Mouse (Mus musculus) adrenal gland, adult 2 months (tissue): Measurements from ENCODE around the gene Far2. TPM values are rescaled to one million over a fixed set of nuclear protein-coding genes. Genes with fewer than 3 reads are reported as not detected.

Experiments used
- DNase-seq: peaks from one replicate; pipeline ENCODE4 v3.0.0; 2021
- polyA plus RNA-seq: library from polyadenylated mRNA; depleted of rRNA; stranded (reverse); fragments of >200 nt; gene quantifications from 2 replicates; pipeline ENCODE4 v1.2.3, GENCODE M21; 2012; rRNA removed
- total RNA-seq, 2 experiments: library from RNA; stranded (reverse); gene quantifications; 2 replicates each; pipeline ENCODE4 v1.2.3; 2021

Gene Far2
- total and polyA plus RNA-seq, 3 experiments = 1.1 to 2.4 (median 2.2) TPM

DNA sequence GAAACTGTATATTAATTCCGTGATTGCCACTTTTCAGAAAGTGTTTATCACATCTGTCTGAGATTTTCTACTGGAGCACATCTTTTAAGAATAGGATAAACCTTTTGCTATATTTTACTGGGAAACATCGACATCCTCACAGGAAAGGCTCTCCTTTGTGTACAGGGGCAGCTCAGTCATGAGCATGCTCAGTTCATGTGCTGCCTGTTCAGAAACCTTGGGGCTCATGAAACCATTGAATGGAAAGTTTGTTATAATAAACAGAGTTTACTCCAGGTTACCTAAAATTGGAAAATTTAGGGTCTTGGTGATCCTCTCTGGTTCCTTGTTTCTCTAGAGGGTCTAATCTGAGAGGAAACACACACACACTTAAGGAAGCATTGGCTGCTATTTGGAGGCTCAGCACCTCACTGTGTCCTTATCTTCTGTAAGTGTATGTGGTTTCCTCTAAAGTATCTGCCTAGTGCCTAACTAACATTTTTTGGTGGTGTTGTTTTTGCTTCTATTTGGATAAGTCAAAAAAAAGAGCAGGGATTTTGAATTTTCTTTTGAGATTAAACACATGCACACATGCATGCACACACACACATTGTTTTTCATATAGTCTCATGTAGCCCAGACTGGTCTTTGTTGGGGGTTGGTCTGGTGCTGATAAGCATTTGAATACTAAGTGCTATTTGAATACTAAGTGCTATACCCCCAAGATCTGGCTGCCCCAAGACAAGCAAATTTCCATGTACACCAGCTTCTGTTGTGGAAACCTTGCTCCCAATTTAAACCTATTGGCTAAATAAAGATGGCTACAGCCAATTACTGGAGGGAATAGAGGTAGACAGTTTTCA lies 171.4 kb downstream of the Far2 start:
- DNase-seq = no peak

DNA sequence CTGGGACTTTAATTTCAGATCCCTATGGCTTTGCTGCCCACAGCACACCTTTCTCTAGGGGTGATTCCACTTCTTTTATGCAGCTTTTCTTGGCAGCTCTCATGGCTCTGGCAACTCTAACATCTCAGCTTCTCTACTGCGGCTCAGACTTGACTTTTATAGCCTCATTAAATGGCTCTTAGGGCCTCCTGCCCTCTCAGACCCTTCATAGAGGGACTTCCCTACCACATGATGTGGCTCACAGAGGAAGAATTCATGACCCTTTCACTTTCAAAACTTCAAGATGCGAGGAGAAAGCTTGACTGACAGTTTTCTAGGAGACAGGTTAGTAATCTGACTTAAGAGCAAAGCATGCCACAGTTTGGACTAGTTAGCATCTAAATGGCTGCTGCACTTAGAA lies 175.6 kb downstream of the Far2 start:
- no peak for DNase-seq

GRCm38 (mm10) chr6:148227542-148227941 lies 180.5 kb downstream of the Far2 start:
- DNase-seq = no peak

Other genes with a start within 250 kb of the Far2 start
- gene Ergic2, start 165.1 kb downstream of the Far2 start, total RNA-seq = 10 to 100 TPM; 65.2 to 83.3 TPM
- gene Ergic2, start 165.1 kb downstream of the Far2 start, polyA plus RNA-seq = 6.7 and 8.8 TPM in 2 replicates